Mouse (Mus musculus) testis, postnatal 14 days (tissue): ENCODE results near the gene E2f2.

ENCODE experiments used
- DNase-seq: peaks from one replicate; pipeline ENCODE4 v3.0.0; 2021; ENCODE audit warnings: low spot score

E2f2 gene

DNA sequence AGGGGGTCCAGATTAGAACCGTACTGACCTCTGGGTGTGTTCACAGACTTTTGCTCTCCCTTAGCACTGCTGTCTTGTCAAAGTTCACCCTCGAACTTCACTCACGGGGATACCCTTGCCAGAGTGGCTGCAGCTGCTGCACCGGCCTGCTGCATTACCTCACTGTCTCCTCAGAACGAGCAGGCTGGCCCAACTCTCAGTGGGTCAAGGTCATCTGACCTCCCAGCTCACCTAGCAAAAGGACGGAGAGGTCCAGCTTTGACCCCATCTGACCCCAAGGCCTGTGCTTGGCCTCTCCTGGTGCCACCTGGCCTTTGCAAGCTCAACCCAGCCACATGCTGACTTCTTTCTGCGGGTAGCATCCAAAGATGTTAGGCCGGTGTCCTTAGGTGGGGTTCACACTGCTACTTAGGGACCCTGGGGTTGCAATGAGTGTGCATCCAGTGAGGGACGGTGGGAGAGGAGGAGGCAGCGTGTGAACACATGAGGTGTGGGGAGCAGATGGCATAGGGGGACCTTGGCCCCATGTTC lies 3.9 kb downstream of the E2f2 start:
- DNase-seq, result no peak

DNA sequence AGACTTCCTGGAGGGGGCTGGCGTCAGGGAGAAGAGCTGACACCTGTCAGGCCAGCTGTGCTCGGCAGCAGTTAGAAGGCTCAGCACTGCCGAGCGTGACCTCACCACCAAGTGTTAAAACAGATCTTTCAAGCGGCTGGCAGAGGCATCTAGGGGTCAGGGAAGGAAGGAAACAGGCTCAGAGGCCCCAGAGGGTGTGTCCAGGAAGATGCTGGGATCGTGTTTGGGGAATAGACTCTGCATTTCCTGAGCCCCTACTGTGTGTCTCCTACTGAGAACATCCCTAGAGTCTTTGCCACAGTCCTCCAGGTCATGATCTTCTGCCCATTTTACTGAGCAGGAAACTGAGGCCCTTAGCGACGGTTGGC lies 5.0 kb downstream of the E2f2 start:
- no peak for DNase-seq

DNA sequence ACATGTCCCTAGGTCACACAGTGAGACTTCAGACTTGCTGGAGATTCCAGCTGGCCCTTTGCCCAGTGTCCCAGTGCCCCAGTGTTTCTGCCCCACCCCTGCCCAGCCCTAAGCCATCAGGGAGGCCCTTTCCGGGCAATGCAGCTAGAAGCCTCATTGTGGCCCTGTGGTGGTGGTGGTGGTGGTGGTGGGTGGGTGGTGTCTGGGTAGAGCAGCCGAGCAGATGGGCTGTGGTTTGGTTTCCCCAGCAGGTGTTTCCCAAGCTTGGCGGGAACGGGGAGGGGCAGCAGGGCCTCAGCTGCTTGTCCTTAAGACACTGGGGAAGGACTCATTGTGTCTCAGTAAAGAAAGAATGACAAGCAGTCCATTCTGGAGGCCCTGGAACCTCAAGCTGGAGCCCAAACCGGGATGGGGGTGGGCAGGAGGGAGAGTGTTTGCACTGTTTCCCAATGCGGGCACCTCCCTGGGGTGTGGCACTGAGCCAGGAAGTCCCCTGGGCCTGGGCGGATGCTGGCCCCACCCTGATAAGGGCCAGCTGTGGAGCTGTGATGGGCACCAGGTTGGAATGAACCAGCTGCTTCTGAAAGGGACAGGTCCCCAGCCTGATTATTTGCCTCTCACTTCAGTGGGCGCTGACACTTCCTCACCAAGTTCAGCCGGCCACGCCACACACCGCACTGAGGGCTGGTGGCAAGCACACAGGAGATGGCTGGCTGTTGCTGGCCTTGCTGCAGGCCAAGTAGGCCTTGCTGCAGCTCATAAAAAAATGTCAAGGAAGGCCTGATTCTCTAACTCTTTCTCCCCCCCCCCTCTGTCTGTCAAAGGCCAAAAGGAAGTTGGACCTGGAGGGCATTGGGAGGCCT lies 5.6 kb downstream of the E2f2 start:
- no peak for DNase-seq

DNA sequence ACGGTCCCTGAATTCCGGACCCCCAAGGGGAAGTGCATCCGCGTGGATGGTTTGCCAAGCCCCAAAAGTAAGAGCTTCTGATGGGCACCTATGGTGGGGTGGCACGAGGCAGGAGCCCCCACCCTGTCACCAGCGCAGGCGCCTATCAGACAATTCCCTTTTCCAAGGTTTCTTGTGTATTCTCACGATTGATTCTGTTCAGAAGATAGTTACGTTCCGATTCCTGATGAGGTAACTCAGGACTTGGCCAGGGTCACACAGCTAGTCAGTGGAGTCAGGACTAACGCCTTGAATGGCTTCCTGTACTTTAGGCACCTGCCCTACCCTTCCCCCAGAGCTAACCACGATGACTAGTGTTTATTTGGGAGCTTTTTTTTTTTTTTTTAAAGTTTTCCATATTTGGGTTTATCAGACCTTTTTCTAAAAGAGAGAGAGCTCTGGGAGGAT lies 6.3 kb downstream of the E2f2 start:
- no peak for DNase-seq

DNA sequence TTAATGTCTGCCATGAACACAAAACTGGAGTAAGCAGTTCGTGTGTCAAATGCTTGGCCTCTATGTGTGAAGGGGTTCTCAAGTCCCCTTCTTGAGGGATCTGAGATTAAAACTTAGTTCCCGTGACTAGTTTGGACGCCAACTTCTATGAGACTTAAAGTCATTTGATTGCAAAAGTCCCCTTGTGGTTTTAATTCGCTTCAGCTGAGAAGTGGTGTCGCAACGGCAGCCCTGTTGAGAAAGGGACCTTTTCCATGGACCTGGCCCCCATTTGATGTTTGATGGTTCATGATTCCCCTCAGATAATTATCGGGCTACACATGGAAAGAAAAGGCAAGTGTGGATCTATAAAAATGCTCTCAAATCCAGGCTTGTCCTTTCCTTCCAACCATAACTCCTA lies 7.3 kb downstream of the E2f2 start:
- no peak for DNase-seq

DNA sequence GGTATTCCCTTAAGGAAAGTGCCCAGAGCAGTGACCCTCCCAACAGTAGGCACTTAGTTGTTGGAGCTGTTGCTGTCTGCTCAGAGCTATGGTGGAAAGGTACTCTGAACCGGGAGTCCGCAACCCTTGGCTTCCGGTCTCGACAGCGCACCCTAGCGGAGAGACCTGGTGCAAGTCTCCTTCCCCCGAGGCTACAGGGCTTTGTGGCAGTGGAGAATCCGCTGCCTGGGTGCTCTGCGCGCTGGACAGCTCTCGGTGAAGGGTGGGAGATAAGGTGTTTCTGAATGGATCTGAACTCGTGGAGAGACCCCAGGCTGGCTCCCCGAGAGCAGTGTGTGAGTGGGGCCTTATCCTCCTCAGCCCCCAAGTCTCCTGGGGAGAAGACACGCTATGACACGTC lies 7.8 kb downstream of the E2f2 start:
- DNase-seq, result peak; percentile 88

DNA sequence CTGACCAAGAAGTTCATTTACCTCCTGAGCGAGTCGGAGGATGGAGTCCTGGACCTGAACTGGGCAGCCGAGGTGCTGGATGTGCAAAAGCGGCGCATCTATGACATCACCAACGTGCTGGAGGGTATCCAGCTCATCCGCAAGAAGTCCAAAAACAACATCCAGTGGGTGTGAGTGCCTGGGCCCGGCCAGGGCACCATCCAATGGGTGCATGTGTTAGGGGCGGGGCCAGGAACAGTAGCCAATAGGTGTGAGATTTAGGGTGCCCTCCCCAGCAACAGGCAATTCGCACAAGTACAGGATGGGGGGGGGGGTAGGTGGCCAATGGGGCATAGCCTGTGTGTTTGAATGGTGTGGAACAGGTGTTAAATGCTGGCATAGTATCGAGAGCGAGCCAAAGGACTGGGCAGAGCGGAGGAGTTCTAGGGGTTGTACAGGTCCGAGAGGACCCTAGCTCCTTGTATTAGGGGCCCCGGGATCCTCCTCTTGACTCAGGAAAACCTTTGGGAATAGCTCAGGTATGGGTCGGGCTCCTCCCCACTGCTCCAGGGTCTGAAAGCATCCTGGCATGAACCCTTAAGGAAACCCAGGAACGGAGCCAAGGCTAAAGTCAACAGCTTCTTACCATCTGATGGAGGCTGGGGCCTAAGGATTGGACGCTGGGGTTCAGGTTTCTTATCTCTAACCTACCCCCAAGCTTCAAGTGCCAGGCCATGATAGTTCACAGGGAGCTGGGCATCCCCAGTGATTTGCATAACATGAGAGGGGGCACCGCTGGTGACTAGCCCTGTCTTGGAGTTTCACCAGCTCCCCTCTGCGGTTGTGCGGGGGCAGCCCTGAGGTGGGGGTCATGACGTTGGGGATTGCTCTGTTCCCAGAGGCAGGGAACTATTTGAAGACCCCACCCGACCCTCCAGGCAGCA lies 8.5 kb downstream of the E2f2 start:
- peak; percentile 87 for DNase-seq

DNA sequence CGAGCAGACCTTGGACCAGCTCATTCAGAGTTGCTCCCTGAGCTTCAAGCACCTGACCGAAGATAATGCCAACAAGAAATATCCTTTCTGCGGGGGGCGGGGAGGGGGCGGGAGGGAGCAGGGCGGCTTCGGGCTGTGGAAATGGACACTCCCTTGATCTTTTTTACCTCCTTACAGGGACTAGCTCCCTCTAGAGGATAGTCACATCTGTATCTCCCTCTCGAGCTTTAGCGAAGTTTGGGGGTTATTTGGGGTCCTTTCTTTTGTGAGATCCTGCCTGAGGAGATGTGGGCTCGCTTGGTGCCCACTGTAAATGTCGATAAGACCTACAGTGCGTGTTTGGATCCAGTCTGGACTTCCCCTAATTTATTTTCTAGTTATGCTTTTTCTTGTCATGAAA lies 9.2 kb downstream of the E2f2 start:
- no peak for DNase-seq

DNA sequence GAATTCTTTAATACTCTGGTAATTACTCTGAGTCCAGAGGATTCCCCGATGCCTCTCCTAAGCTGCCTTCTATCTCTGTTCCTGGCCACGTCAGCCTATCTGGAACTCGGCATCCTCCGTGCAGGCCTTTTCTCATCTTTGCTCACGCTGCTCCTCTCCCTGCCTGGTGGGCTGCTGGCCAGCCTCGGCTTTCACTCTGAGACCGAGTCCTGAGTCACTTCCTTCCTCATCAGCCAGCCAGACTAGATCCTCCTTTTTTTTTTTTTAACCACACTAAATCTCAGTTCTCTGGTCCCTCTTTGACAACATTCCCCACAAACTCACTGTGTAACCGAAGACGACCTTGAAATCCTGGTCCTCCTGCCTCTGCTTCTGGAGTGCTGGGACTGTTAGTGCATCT lies 13.2 kb downstream of the E2f2 start:
- no peak for DNase-seq

DNA sequence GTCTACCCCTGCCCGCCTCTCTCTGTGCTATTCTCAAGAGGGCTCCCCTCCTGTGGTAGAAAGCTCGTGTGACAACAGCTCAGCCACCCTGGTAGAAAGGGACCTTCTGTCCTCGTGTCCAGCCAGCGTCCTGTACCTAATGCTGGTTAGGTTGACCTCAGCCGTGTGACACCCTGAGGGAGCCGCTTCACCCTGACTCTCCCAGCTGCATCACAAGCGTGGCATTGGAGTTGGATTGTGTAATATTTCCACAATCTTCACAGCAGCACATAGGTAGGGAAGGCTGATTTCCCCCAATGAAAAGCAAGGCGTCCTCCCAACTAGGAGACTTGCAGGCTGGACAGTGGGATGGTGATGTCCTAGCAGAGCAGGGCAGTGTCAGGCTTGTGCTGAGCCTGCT lies 14.1 kb downstream of the E2f2 start:
- no peak for DNase-seq

DNA sequence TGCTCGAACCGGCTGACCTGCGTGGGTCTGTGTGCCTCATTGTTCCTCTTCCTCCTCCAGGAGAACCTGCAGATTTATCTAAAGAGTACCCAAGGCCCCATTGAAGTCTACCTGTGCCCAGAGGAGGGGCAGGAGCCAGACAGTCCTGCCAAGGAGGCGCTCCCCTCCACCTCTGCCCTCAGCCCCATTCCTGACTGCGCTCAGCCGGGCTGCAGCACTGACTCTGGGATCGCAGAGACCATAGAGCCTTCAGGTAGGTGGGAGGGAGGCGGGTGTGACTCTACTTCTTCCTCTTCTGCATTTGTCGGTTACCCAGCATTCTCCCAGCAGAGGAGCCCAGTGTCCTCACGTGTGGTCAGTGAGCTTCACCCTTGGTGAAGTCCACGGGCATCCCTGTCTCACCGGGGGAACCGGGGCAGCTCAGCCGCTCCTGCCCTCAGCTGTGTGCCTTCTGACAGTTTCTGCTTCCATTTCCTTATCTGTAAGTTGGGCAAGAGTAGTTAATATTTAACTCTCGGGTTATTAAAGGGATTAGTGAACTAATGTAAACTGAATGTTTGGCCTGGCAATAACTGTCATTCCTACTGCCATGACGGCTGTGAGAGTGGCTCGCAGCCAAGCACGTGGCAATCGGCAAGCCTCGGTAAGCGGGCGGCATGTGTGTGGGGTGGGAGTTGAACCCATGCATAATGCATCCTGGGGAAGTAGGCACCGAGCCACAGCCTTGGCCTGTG lies 14.7 kb downstream of the E2f2 start:
- DNase-seq, result no peak

DNA sequence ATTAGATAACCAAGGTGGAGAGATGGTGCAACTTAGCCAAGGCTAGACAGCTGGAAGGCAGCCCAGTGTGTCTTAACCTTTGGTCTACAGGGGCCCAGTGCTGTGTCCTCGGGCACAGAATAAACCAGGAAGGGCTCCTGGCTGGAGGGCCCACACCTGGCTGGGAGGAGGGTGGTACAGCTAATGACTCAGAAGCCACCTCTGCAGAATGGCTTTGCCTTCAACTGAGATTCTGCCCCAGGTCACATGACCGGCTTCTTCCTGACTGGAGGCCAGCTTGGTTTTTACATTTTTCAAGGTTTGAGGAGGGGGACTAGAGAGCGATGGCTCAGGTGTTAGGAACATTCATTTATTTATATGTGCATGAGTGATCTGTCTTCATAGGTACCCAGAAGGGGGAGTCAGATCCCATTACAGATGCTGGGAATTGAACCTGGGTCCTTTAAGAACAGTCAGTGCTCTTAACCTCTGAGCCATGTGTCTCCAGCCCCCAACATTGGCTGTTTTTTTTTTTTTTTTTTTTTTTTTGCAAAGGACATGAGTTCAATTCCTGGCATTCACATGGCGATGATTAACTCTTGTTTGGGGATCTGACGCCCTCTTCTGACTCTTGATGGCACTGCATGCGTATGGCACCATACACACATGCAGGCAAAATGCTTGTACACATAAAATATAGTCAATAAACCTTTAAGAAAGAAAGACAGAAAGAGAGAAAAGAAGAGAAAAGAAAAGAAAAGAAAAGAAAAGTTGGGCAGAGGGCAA lies 17.0 kb downstream of the E2f2 start:
- DNase-seq, result no peak

DNA sequence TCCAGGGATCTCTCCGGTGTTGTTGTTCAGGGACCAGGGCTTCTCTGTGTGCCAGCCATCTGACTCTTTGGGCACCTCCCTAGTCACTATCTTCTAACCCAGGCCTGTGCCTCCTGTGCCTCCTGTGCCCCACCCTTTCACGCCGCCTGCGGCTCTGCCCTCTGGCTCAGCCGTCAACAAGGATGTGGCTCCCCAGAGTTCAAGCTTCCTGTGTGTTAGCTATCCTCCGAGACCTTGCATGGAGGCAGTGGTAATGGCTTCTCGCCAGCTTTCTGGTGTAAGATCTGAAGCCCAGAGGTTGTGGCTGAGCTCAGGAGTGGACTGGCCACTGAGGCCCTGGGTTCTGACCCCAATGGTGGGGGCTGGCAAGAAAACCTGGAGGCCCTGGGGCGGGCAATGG lies 17.7 kb downstream of the E2f2 start:
- no peak for DNase-seq

DNA sequence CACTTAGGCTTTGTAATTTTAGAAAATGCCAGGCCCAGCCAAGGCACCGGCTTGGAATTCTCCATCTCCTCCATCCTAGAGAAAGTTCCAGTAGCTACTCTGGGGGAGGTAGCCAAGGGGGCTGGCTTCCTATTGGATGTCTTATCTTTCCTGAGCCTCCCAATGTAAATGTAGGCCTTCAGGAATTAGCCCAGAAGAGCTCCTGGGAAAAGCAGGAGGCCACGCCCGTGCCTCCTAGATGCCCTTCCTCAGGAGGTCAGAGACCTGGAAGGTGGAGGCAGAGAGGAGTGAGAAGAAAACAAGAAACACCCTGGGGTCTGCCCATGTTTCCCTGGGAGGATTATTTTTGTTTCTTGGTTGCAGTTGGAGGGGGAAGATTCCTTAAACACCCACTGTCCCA lies 21.4 kb downstream of the E2f2 start:
- DNase-seq, result no peak

DNA sequence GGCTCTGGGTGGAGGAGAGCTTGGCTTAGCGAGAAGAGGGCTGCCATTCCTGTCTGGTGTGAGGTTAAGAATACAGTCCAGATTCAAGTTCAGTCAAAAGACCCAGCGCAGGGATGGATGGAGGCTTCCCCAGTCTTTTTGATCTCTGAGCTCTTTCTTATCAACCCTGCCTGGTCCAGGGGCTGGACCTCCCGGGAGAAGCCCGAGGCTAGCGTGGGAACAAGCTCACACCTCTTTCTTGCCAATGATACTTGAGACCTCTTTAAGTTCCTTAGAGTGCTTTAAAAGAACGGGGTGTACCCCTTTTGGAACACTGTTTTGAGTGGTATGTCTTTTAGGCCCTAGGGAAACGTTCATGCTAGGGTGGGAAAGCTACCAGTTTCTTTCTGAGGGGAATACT lies 22.8 kb downstream of the E2f2 start:
- DNase-seq, result no peak

DNA sequence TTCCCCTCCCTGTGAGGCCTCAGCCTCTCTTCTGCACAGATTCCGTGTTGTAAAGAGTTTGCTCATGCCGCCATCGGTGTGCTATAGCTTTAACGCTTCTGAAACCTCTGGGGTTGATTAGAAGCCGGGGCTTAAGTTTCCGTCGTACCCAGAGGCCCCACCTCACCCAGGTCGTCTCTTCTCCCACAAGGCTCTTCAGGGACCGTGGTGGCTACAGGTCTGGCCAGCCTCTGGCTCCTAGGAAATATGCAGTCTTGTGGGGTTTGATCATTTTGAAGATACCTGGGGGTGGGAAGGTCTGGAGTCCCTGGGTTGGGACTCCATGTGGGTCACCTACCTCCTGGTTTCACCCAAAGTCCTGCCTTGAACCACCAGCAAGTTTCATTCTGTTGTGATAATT lies 23.4 kb downstream of the E2f2 start:
- DNase-seq, result no peak

DNA sequence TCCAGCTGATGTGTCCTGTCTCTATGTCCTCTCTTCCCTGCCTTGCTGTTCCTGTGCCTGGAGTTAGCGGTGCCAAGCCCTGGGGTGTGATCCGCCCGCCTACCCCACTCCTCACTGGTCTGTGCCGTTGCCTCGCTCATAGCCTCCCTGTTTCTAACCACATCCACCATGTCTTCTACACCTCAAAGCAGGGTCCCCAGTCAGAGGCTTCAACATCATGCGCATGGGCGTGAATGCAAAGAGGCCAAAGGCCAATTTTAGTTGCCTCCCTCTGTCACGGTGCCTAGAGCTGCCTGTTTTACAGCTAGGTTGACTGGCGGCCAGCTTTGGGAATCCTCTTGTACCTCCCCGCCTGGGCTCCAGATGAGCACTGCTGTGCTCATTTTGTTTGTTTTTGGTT lies 24.0 kb downstream of the E2f2 start:
- DNase-seq, result no peak

DNA sequence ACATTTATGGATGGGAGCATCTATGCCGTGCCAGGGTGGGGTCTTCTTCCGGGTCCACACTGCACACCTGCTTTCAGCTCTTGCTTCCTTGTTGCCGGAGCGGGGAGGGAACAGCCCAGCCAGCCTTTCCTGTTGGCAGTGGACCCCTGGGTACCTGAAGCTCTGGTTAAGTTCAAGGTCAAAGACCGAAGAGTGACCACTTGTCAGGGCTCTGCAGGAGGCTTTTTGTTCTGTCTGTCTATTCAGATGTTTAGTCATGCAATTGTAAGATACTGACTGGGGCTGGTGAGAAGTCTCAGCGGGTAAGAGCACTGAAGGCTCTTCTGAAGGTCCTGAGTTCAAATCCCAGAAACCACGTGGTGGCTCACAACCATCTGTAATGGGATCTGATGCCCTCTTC lies 26.7 kb downstream of the E2f2 start:
- DNase-seq, result no peak

DNA sequence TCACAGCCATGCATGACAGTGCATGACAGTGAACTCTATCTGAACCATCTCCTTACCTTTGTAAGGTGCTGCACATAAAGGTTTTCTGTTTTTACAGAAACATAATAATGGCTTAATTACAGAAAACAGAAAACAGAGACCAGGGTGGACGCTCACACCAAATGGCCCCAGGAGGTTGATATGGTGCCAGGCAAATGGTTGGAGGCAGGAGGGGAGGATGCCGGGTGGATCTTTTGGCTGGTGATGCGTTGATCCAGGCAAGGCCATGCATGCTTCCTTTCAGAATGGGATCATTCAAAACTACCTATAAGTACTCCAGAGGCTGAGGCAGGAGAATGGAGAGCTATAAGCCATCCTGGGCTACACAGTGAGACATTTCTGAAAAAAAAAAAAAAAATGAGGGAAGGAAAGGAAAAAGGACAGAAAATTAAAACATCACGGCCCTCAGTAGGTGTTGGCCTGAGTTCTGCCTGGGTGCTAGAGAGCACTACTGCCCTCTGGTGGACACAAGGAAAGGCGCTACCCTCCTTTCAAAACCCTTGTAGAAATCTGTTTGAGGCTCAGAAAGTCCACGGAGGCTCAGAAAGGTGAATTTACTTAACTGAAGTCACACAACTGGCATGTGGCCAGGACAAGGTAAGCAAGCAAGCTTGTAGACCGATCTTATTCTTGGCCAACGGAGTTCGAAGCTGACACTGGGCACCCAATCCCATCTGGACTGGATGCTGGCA lies 27.5 kb downstream of the E2f2 start:
- no peak for DNase-seq

DNA sequence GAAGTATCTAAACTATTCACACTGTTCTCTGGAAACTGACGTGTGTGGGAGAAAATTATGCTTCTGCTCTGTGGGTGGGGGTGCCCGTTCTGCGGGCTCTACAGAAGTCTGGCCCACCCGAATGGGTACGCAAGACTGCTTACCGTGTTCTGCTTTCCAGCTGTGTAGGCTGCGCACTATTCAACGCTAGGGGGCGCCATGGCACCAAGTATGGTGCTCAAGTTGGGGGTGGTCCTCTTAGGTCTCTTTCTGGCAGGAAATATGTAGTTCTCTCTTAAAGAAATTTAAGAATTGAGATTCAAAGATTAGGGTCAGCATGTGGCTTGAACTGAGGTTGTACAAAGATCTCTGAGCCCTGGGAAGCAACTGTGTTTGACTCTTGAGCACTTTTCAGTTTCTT lies 30.3 kb downstream of the E2f2 start:
- peak; percentile 75 for DNase-seq

DNA sequence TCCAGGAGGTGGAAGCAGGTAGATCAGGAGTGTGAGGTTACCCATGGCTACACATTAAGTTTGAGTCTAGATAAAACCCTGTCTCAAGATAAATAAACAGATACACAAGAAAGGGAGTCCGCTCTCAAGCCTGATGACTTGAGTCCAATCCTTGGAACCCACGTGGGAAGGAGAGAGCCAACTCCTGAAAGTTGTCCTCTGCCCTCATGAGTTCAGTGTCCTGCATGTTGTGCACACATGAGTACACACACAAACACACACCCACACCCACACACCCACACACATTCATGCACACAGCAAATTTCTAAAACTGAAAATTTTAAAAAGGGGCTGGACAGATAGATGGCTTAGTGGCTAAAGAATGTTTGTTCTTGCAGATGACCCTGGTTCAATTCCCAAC lies 32.6 kb downstream of the E2f2 start:
- no peak for DNase-seq
